Mouse (Mus musculus) adrenal gland, postnatal 4 days (tissue): Measurements from ENCODE around the gene Bckdk. TPM values are rescaled to one million over a fixed set of nuclear protein-coding genes. Genes with fewer than 3 reads are reported as not detected.

Experiments
- DNase-seq, 2 experiments: peaks; one replicate each; pipeline ENCODE4 v3.0.0; 2021 to 2022; ENCODE audit warnings: low spot score in 2 of 2, mixed read lengths in 2 of 2
- long read RNA-seq, 2 experiments: library from polyadenylated mRNA; stranded (forward); transcript quantifications; one replicate each; pipeline ENCODE4 v2.0.0; 2021
- total RNA-seq, 2 experiments: library from RNA; stranded (reverse); gene quantifications; 2 replicates each; pipeline ENCODE4 v1.2.3; 2021

Gene Bckdk
- total RNA-seq = 100 to 1,000 TPM; 105 to 112 TPM
- long read RNA-seq, experiment 1, transcript Bckdk-201 (12 exons, 3,405 nt) = major isoform, 127 of 154 reads
- long read RNA-seq, experiment 1, partial matches to known transcripts = 10 of 154 reads
- long read RNA-seq, experiment 1, other reads (novel, unspliced or antisense) = 16 of 154 reads
- long read RNA-seq, experiment 2, transcript Bckdk-201 (12 exons, 3,405 nt) = major isoform, 167 of 212 reads
- long read RNA-seq, experiment 2, partial matches to known transcripts = 30 of 212 reads
- long read RNA-seq, experiment 2, other reads (novel, unspliced or antisense) = 15 of 212 reads

- DNase-seq = peak; percentile 52 to 62
Observed at GRCm38 (mm10) chr7:127903971-127904796, at the start of gene Bckdk. Gene Bckdk, plus strand, starts transcription at chr7:127904082.

DNA sequence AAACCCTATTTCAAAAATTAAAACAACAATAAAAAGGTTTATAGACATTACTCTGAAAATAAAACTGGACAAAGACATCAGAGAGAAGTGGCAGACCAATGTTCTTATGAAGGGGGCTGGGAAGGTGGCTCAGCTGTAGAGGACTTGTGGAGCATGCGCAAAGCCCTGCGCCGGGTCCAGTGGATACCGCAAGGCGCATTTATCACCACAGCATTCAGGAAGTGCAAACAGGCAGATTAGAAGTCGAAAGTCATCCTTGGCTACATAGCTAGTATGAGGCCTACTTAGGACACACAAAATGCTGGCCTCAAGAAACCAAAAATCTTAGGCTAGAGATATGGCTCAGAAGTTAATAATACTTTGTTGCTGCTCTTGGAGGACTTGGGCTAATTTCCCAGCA, 45.6 kb upstream of the Bckdk start:
- no peak for DNase-seq

- no peak for DNase-seq
Observed at GRCm38 (mm10) chr7:127866434-127866833, 37.4 kb upstream of the Bckdk start.

- no peak for DNase-seq
Observed at GRCm38 (mm10) chr7:127867641-127868040, 36.2 kb upstream of the Bckdk start.

- no peak for DNase-seq
Observed at GRCm38 (mm10) chr7:127869149-127869810, 34.6 kb upstream of the Bckdk start.

- no peak for DNase-seq
Observed at GRCm38 (mm10) chr7:127870136-127870821, 33.6 kb upstream of the Bckdk start.

- DNase-seq = no peak
Observed at GRCm38 (mm10) chr7:127874812-127875626, 28.9 kb upstream of the Bckdk start.

GRCm38 (mm10) chr7:127875627-127876001, 28.3 kb upstream of the Bckdk start:
- DNase-seq = peak; percentile 77 to 82

DNA sequence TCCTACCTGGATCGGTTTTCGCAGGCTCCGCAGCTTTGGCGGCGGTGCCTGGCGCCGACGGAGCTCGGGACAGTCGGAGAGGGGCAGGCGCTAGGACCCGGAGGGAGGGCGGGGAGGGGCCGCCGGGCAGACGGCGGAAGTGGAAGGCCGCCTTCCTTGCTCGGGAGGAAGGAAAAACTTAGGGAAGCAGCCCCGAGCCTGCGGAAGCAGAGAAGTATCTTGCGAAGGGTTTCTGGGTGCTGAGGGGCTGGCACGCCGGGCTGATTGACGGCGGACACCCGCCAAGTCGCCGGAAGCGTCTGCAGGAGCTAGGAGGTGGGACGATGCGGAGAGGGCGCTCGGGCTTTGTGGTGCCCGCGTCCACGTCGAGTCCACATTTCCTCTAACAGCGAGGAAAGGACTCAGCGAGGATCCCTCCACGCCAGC, 27.8 kb upstream of the Bckdk start, which contains the start of gene Zfp646:
TSS of gene Zfp646 (plus strand) at position 181 of the 426 bp plus-strand sequence.
- DNase-seq = peak; percentile 56 to 66

DNA sequence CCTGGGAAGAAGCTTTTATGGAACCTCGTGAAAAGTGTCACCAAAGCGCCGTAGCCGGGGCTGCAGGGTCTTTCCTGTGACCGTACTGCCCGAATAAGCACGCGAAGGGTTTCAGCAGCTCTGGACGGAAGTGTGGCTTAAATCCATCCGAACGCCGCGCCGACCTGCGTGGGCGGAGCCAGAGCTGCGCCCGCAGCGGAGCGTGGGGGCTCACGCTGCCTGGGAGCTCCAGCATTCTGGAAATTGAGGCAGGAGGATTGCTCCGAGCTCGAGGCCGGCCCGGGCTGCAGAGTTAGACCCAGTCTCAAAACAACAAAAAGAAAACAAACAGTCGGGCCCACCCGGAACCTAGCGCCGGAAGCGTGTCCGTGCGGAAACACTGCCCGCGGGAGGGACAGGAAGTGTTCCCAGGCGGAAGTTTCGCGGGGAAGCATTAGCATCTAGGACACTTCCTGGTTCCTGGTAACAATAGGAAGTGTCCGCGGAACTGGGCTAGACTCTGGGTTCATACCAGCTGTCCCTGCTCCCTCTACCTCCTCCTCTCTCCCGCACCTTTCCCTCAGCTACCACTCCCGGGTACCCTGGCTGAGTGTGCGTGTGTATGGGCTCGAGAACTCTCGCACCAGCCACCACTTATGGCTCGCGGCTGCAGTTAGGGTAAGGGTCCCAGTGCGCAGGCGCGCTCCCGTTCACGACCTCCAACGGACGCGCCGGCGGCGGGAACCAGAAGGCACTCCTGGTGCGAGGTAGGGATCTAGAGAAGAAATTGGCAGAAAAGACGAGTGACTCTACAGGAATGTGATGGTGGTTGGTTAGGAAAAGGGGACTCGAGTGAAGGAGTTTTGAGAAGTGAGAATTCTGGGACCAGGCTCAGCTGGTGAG, 27.2 kb upstream of the Bckdk start, which contains the start of gene Zfp668:
TSS of gene Zfp668 (minus strand) at position 362 of the 882 bp plus-strand sequence.
- peak; percentile 76 to 83 for DNase-seq

GRCm38 (mm10) chr7:127879301-127879700, 24.6 kb upstream of the Bckdk start:
- DNase-seq = no peak

- DNase-seq = no peak
Observed at GRCm38 (mm10) chr7:127880431-127880830, 23.5 kb upstream of the Bckdk start.

- DNase-seq = no peak
Observed at GRCm38 (mm10) chr7:127885951-127886350, 17.9 kb upstream of the Bckdk start.

DNA sequence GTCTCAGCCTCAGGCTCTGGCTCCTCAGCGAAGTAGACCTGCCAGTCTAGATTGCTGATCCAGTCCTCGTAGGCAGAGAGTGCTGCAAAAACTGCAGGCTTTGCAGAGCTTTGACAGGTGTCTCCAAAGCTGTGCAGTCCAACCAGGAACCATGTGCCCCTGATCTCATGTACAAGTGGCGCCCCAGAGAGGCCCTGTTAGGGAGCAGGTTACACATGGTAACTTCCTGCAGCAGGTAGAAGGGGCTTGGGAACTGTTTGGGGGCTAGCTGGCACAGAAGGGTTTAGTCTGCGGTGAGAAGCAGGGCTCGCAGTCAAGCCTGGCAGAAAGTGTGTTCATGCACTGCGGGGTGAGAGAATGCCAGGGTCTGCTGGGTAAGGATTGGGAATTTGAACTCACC, 17.3 kb upstream of the Bckdk start:
- no peak for DNase-seq

GRCm38 (mm10) chr7:127887191-127887590, 16.7 kb upstream of the Bckdk start:
- DNase-seq = no peak

DNA sequence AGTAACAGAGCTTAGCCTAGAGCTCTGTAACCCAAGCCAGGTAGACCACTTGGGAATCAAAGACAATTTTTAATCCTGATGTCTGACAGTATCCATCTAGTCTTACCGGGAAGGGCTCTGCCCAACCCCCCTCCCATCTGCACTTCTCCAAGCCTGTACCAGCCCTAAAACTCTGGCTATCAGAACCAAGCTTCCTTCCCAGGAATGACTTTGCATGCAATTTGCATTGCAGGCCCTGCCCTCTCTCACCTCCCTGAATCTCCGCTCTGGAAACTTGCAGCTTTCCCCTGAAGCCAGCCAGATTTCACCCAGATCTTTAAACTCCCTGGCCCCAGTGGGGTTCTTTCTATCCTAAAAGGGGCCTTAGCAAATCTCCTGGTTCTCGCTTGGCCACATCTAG, 16.1 kb upstream of the Bckdk start:
- no peak for DNase-seq

DNA sequence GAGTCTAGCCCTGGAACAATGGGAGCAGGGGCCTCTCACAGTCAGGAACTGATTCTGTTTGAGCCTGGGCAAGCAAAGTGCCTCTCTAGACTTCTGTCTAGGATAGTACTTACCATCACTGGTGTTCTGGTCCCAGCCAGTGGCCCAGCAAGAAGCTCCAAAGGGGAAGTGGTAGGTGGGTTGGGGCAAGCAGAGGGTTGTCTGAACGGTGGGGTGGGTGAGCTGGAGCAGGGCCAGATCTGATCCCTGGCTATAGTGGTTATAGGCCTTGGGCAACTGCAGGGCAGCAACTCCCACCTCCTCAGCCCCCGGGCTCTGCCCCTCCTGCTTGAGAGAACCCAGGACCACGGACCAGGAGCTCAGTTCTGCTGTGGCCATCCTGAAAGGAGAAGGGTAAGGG, 15.1 kb upstream of the Bckdk start:
- DNase-seq = no peak

DNA sequence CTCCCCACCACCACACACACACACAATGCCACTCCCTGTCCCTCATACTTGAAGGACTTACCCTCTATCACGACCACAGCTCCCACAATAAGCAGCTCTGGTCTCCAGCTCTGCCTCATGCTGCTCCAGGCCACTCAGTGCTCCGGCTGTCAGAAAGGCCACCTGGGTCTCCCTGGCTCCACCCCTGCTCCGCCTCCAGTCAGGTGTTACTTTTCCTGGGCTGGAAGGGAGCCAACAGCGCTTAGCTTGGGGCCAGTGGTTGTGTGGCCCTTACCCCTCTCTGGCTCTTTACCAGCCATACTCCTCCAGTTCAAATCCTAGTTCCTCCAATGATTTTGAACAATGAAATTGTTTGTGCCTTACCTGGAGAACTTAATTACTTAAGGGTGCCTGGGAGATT, 13.1 kb upstream of the Bckdk start, which contains the start of gene Prss53:
TSS of gene Prss53 (minus strand) at position 173 of the 400 bp plus-strand sequence.
- no peak for DNase-seq

GRCm38 (mm10) chr7:127894480-127894879, 9.4 kb upstream of the Bckdk start:
- no peak for DNase-seq
